Mouse (Mus musculus): ENCODE measurements around the gene Sdk1.

DNA sequence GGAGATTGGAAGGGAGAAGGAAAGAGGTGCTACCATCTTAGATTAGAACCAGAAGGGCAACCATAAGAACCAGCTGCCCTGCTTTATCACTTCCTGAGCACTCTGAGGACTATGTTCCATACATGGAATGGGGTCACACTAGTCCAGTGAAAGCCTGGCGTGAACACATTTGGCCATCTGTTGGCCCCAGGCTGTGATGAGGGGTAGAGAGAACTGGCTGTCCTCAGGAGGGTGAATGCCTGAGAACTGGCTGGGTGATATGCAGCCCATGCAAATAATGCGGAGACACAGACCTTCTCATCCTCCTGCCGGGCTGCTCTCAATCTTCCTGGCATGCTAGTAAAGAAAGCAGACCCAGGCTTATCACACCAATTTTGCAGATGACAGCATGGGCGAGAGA lies 384.1 kb downstream of the Sdk1 start:
- TF ChIP-seq CTCF (IDR thresholded peaks at IDR 0.05; ENCODE audit: extremely low read depth, insufficient read length, insufficient replicate concordance, low read depth, low read length), result no peak
- no peak for TF ChIP-seq POLR2A (IDR thresholded peaks at IDR 0.05; ENCODE audit: low read depth, low read length)

Data from small intestine, adult 2 months (tissue).